Mouse (Mus musculus) NIH3T3 (cell line): Measurements from ENCODE around the gene Phf3.
"Not testable (repeated sequence)": the region's sequence is repeated elsewhere in the genome, so short reads cannot be mapped to it uniquely, and the experiment has no call there.

Experiments
- DNase-seq: peaks from one replicate; pipeline ENCODE4 v3.0.0-alpha.2; 2012; ENCODE audit warnings: low read depth

The Phf3 gene

DNA sequence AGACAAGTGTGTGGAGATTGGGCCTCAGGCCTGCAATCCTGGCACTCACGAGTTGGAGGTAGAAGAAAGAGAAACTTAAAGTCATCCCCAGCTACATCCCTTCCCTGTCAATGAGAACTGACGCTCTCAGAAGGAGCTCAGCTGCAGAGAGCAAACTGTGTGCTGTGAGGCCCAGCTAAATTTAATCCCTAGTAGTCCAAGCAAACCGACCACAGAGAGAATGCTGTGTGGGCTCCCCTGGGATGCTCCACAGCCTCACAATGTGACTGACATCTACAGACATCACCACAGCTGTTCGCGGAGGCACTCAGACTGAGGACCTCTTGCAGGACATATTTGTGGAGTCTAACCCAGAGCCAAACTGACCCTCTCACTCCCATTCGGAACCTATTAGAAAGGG, 54.3 kb downstream of the Phf3 start:
- no peak for DNase-seq

DNA sequence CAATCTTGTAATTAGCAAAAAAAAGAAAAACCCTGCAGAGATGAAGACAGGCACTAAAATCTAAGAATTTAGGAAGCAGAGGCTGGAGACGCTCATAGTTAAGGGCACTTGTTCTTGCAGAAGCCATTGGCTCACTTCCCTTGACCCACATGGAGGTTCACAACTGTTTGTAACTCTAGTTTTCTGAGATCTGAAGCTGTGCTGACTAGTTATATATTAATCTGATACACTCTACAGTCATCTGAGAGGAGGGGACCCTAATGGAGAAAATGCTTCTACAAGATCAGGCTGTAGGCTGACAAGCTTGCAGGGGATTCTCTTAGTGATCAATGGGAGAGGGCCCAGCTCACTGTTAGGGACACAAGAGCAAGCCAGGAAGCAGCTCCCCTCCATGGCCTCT, 58.1 kb downstream of the Phf3 start:
- no peak for DNase-seq

DNA sequence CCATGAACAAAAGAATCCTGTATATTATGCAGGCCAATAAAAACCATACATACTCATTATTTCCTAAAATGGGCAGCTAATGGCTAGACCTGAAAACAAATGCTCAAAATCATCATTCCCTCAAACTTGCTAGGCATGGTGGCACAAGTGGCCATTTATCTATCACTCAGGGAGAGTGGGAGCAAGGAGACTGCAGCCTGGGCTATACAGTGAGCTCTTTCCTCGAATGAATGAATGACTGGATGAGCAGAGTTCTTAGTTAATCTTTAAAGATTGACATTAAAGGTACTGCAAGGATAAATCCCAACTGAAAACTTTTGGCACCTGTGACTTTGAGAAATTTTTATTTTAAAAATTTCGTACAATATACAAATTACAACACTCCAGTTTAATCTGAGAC, 58.7 kb downstream of the Phf3 start:
- no peak for DNase-seq

DNA sequence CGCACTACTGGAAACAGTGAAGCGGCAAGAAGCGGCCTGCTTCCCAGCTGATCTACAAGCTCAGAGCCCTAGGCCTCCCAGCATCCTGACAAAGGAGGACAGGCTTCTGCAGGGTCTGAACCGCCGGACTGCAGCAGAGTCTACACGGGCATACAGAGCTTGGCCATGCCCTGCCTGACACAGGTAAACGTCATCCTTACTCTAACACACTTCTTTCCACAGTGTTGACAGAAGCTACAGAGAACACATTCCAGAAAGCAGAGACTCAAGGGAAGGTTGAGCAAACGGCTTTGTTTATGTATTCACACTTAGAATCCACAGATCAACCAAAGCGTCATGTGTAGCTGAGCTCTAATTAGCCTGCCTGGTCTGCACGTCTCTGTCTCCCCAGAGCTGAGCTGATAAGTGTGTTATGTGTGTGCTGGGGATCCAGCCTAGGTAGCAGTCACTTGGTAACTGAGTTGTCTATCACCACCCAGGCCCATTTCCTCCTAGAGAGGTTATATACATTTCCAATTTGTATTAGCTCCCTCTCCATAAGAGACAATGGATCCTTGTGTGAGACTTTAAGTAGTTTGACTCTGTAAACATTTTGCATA, 65.5 kb downstream of the Phf3 start:
- DNase-seq, result no peak

DNA sequence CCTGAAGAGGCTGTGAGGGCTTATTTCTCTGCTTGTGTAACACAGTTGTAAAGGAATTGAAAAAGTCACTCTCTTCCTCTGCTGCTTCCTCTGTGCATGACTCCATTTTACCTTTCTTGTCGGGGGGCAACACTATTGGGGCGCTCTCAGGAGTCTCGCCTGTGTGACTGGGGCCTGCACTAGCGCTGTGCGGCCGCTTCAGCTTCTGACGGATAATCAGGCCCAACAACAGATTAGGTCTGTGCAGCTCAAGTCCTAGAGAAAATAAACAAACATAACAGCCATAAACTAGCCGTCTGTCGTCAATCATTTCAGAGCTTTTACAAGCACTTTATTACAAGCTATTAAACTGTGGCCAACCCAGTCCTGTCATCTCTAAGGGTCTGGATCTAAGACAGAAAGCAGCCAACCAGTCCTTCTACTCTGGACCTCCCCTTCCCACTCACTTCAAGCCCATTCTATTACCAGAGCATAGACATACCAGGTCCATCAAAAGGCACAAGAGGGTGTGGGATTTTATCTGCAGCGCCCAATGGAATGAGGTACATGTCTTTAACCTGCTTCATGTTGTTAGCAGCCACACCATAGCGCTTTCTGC, 67.9 kb downstream of the Phf3 start:
- no peak for DNase-seq

DNA sequence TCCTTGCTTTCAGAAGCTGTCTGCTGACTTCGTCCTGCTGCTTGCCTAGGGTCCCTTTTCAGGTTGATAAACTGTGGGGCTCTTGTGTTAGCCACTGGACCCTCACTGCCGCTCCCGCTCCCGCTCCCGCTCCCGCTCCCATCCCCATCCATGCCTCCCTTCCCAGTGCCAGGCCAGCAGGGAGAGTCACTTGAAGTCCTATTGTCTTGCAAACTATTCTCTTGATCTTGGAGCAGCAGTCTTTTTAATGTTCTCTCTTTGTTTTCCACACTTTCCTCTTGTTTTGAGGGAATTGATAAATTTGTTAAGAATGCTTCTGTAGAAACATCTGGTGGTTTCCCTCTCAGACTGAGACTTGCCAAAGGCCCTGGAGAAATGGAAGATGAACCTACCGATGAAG, 68.8 kb downstream of the Phf3 start:
- no peak for DNase-seq

DNA sequence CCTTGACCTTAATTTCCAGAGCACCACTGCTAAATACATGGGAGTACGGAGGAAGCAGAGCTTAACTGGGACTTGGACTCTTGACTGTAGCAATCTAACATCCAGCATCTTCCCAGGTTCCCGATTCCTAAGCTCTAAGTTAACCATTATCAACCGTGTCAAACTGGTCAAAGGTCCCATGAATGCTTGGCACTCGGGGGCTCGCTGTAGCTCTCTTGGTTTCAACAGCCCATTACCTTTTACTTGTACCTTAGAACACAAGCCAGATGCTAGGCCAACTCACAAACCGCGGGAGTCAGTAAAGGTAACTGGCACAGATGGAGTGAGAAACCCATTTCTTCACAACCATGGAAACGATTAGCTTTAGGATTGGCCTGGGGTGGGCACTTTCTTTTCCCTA, 71.8 kb downstream of the Phf3 start:
- DNase-seq, result no peak

DNA sequence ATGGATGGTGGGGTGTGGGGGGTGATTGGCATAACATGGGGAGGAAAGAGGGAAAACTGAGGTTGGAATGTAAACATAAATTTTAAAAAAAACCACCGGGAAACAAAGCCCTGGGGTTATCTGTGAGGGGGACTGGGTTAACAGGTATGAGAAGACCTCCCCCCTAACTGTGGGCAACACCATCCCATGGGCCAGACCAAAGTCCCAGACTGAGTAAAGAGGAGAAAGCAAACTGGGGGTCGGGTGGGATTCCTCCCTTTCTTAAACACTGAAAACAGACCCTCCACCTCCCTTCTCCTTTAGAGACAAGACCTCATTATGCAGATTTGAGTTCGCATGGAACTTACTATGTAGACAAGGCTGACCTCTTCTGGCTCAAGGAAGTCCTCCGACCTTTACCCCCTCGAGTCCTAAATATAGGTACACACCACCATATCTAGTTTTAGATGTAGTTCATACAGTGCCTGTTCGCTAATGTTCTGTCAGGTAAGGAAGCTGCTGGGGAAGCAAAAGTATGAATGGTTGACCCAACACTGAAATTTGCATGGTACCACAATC, 74.4 kb downstream of the Phf3 start:
- no peak for DNase-seq

DNA sequence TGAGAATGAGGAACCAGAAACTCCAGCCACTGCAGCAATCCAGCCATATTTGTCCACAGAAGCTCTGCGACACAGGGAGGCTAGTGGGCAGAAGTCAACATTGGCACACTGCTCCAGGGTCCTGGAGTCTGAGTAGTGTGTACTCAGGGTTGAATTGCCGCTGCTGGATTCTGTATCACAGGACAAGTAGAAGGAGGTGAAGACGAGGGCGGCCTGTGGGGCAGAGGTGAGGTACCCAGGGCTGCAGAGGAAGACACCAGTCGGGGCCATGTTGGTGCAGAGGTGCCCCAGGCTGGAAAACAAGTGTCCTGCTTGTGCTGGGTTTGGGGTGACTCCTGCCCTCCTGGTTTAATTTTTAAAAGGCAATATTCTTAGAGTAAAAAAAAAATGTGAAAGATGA, 79.1 kb downstream of the Phf3 start:
- no peak for DNase-seq

DNA sequence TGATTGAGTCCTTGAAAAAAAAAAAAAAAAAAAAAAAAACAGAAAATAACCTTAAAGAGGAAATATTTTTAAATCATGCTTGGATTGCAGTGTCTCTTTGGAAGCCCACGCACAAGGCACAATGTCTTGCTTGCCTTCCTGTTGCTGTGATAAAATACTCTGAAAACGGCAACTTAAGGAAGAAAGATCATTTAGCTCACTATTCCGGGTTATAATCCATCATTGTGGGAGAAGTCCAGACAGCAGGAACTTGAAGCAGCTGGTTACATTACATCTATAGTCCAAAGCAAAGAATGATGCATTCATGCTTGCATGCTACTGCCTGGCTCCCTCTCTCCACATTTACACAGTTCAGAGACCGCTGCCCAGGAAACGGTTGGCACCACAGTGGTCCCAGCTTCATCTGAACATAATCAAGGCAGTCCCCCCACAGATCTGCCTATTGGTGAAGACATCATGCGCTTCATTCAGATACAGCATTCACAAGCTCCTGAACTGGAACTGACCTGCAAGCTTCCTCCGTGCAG, 80.3 kb downstream of the Phf3 start:
- no peak for DNase-seq

DNA sequence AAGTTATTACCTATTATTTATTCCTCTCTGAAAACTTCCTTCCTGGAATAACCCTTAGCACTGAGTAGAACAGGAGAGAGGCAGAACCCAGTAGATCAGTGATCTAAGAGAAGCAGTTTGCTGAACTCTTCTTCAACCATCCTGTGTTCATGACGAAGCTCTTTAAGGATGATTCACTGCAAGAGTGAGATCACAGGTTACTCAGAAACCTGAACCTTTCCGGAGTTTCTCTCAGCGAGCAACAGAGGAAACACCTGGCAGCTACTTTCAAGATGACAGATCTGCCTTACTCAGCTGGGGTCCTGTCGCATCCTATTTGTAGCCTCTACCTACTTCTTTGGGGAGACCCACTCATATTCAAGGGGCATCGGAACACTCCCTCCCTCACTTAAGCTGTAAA, 80.8 kb downstream of the Phf3 start:
- no peak for DNase-seq

DNA sequence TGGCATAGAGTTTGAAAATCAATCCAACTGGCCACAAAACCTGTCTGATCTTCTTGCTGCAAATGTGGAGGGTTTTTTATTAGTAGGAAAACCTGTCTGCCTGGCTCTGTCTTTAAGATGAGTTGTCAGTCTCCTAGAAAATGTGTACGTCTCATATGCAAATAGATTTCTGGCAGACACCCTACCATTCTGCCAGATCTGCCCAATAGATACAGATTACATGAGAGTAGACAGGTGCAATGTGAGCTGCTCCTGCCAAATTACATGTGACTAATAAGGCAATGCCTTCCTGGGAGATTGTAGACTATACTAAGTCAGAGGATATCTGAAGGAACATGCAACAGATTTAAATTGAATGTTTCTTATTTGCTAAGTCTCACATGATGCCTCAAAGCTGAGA, 83.5 kb downstream of the Phf3 start:
- no peak for DNase-seq

DNA sequence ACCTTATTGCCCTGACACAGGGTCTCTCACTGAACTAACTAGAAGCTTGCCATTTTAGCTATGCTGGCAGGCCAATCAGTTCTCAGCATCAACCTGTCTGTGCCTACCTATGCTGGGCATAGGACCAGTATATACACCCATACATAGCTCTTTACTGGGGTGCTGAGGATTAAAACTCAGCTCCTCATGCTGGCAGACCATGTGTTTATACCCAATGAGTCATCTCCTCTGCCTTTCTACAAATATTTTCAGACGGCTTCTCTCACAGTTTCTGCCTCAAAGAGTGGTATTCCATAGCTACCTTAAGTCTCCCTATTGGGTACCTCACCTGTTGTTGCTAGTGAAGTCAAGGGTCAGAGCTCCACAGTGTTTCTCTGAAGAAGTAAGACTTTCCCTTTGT, 84.0 kb downstream of the Phf3 start:
- DNase-seq, result no peak

DNA sequence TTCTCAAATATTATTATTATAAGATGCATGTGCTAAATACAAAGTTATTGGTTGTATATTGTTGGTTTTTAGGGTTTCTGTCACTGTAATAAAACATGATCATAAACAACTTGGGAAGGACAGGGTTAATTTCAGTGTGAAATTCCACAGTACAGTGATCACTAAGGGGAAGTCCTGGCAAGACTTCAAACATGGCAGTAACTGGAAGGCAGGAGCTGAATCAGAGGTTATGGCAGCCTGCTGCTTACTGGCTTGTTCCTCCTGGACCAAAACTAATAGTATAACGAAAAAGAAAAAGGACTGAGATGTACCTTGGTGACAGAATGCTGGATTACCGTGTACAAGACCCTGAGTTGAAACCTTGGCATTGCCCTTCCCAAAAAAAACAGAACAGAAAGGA, 84.7 kb downstream of the Phf3 start:
- DNase-seq, result peak; percentile 54

DNA sequence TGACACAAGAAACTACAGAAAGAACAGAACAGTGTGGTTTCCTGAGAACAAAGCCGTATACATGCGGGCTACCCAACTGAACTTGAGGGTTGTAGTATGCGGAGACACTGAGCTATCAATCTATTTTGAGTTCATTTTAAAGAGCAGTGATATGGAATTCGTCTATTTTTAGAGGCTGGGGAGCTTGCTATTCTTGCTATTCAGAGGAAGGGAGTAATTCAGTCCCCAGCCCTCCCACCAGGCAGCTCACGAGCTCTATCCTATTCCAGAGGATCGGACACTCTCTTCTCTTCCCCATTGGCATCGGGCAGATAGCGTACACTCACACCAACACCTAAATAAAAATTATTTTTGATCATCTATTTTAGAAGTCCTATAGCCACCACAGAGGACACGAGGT, 87.1 kb downstream of the Phf3 start:
- DNase-seq, result no peak

DNA sequence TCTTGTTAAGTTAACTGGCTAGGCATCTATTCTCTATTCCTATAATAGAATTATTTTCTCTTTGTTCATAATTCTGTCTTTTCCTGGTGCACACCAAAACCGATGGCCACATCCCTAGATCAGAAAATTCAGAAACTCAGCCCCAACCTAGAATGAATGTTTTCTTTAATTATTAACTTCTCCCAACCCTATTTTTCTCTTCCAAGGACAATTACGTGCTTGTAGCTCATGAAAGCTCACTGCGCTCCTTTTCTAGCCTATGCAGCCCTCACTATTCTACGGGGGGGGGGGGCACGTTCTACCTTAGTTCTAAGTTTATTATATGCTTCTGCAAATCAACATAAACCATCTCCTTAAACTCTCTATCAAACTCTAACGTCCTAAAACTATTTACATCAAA, 90.0 kb downstream of the Phf3 start:
- DNase-seq, result no peak

DNA sequence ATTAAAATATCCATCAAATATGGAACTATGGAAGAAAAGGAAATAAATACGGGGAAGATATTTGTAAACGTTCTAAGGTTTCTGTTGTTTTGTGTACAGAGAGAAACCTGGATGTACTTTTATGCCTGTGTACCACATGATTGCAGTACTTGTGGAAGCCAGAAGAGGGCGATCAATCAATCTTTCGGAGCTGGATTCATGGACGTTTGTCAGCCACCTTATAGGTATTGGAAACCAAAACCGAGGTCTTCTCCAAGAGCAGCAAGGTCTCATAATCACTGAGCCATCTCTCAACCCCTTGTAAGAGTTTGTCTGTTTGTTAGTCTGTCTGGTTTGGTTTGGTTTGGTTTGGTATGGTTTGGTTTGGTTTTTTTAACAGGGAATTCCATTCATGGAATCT, 93.4 kb downstream of the Phf3 start:
- DNase-seq, result peak; percentile 70

DNA sequence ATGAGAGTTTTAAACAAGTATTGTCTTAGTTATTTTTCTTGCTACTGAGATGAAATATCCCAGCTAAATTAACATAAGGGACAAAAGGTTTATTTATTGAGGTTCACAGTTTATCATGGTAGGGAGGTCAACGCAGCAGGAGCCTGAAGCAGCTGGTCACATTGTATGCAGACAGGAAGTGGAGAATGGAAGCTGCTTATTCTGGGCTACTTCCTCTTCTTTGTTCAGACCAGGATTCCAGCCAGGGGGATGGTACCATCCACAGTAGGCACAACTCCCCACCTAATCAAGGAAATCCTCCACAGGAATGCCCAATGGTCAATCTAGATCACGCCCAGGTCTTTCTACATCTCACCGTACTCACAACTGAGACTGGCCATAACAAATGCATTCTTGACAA, 94.2 kb downstream of the Phf3 start:
- DNase-seq, result no peak

DNA sequence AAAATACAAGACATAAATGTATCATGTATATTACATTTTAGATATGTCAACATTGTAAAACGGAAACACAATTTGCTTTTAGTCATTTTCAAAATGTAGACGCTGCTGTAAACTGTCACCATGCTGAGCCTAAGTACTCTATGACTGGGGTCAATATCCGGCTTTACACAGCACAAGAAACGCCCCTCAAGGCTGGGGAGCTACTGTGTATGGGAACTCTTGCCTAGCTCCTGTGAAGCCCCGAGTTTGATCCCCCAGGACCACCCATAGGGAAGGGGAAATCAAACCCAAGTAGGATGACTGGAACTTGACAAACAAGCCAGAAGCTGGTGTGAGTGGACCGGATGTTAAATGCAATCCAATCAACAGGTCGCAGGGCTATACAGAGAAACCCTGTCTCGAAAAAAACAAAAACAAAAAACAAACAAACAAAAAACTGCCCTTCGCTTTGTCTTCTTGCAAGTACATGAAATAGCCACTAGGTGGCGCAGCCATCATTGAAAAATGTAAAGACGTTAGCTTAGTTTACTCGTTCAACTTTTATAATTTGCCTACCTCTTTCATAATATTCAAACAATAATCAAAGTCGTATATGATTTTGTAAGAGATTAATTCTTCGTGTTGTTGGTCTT, 95.2 kb downstream of the Phf3 start:
- peak; percentile 78 for DNase-seq

DNA sequence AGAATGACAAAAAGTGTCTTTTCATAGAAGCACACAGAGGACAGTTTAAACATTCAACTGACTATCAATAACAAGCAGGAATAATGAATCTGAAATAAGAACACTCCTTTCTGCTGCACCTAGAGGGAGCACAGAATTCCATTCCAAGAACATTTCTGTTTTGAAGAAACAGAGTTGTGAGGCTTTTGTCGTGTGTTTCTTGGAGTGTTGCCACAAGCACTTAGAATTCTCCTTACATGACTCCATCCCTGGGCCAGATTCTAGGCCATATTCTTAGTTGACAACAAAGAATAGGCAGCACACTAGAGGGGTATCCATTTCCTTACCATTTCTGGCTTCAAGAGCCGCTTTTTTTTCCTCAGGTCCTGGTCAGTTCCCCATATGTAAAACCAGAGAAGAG, 97.5 kb downstream of the Phf3 start:
- DNase-seq, result no peak

DNA sequence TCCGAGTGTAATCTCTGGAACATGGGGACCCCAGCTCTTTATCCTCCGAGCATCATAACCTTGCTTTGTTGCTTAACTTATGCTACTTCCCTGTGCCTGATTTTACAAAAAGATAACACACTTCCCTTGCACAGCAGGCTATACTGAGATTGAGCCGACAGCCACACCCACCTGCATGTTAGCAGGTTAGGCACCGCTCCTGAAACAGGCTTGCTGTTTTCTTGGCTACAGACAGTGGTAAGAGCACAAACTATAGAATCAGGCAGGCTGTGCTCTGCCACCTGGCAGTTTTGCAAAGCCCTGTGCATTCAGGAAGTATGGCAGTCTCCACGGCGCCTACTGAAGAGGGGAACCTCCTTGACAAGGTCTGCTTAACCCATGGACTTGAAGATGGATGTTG, 100.1 kb downstream of the Phf3 start:
- no peak for DNase-seq

DNA sequence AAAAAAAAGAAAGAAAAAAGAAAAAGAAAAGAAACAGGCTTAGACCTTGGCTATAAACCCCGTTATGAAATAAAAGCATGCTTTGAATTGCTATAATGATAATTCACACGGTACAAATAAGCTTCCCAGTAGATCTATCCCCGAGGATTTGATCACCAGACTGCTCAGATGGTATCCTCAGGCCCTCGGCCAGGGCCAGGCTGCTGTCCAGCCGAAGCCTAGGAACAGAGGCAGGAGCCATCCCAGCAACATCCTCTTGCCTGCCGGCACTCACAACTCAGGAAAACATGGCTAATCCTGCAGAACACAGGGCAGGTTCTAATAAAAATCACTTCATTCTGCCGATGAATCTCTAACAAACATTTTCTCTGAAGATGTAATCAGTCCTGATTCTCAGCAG, 100.9 kb downstream of the Phf3 start:
- DNase-seq, result no peak

DNA sequence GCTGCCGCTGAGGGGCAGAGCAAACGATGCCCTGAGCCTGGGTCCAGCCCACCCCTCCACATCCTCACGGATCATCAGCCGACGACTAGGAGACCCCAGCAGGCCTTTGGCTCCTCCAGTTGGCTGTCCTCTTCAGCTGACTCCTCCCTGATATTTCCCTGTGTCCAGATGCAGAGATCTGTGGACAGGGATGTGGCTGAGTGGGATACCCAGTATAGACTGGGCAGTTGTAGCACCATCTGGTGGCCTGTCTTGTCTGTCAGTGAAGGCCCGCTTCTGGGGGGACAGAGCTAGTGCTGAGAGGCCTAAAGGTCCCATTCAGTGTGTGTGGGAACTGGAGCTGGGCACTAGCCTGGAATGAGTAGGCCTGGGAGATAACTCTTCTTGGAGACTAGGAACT, 101.9 kb downstream of the Phf3 start:
- DNase-seq, result no peak

DNA sequence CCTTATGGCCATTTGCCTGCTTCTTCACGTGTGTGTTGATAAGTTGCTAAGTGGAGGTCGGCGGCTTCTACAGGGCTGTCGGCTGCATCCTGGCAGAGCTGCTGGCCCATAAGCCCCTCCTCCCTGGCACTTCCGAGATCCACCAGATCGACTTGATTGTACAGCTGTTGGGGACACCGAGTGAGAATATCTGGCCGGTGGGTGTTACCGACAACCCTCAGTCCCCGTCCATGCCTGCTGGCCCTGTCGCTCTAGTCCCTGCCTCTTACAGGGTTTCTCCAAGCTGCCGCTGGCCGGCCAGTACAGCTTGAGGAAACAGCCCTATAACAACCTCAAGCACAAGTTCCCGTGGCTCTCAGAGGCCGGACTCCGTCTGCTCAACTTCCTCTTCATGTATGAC, 103.1 kb downstream of the Phf3 start:
- DNase-seq, result not testable (repeated sequence)
